Mouse (Mus musculus) ES-Bruce4 (cell line): ENCODE data around the gene Pck1. TPM values are rescaled to one million over a fixed set of nuclear protein-coding genes. Genes with fewer than 3 reads are reported as not detected.

ENCODE experiments used
- H3K27ac ChIP-seq: 2 replicates; pipeline ENCODE4 v1.5.1; 2012; ENCODE audit warnings: low read length, inconsistent platforms; ENCODE audit not compliant: insufficient read depth
- H3K27me3 ChIP-seq: 2 replicates; pipeline ENCODE4 v1.6.1; 2012; ENCODE audit warnings: mild to moderate bottlenecking, low read length, inconsistent platforms; ENCODE audit not compliant: control insufficient read depth, poor library complexity, insufficient read depth, severe bottlenecking
- H3K36me3 ChIP-seq: 2 replicates; pipeline ENCODE4 v1.6.1; 2012; ENCODE audit warnings: inconsistent platforms, mild to moderate bottlenecking, low read length, moderate library complexity; ENCODE audit not compliant: control insufficient read depth, poor library complexity, insufficient read depth, severe bottlenecking
- H3K4me1 ChIP-seq: one replicate; pipeline ENCODE4 v1.8.1; 2011; ENCODE audit warnings: low read length; ENCODE audit not compliant: control insufficient read depth, insufficient read depth
- H3K4me3 ChIP-seq: 2 replicates; pipeline ENCODE4 v1.5.1; 2011; ENCODE audit warnings: low read depth, mild to moderate bottlenecking, low read length
- H3K9ac ChIP-seq: 2 replicates; pipeline ENCODE4 v1.6.1; 2012; ENCODE audit warnings: low read depth, mild to moderate bottlenecking, inconsistent platforms; ENCODE audit not compliant: poor library complexity, severe bottlenecking
- H3K9me3 ChIP-seq: replicated peaks from 2 replicates; pipeline ENCODE4 v1.6.1; 2012; ENCODE audit warnings: mild to moderate bottlenecking, low read length, inconsistent platforms; ENCODE audit not compliant: control insufficient read depth, poor library complexity, insufficient read depth, severe bottlenecking
- CTCF ChIP-seq: IDR thresholded peaks from one replicate; pipeline ENCODE4 v1.8.1; 2011; ENCODE audit warnings: low read depth, low read length
- EP300 ChIP-seq: IDR thresholded peaks from 2 replicates; pipeline ENCODE4 v1.6.1; 2011; ENCODE audit warnings: low read depth, low read length; ENCODE audit not compliant: insufficient read depth
- POLR2A ChIP-seq: IDR thresholded peaks from one replicate; pipeline ENCODE4 v1.8.1; 2011; ENCODE audit warnings: low read length; ENCODE audit not compliant: insufficient read depth
- polyA plus RNA-seq: library from polyadenylated mRNA; stranded (reverse); fragments of >200 nt; gene quantifications from 2 replicates; pipeline ENCODE4 v1.2.4, GENCODE M21; 2011; ENCODE audit warnings: low read depth; ENCODE audit not compliant: missing spikeins, insufficient read depth, insufficient read length

The Pck1 gene
- polyA plus RNA-seq, 1 experiment, result not detected

GRCm38 (mm10) chr2:173154962-173155361 is 2.1 kb downstream of the Pck1 start:
- no peak overlapping the region for H3K9ac ChIP-seq
- no peak overlapping the region for H3K4me3 ChIP-seq
- H3K27ac ChIP-seq, result no peak overlapping the region
- no peaks in the 10 kb centered on the region for H3K9me3 ChIP-seq
- H3K4me1 ChIP-seq, result no peaks in the 10 kb centered on the region
- H3K27me3 ChIP-seq, result no peaks in the 10 kb centered on the region
- H3K36me3 ChIP-seq, result no peaks in the 10 kb centered on the region
- TF ChIP-seq CTCF, result no peak
- TF ChIP-seq POLR2A, result no peak
- no peak for TF ChIP-seq EP300

GRCm38 (mm10) chr2:173155907-173156306 is 3.1 kb downstream of the Pck1 start:
- Histone ChIP-seq H3K4me1 (no peaks in the 10 kb centered on the region), H3K27ac (no peak overlapping the region), H3K4me3 (no peak overlapping the region), H3K9me3 (no peaks in the 10 kb centered on the region), H3K27me3 (no peaks in the 10 kb centered on the region), H3K9ac (no peak overlapping the region), H3K36me3 (no peaks in the 10 kb centered on the region)
- TF ChIP-seq POLR2A, result no peak
- no peak for TF ChIP-seq CTCF
- TF ChIP-seq EP300, result no peak

- Histone ChIP-seq H3K9ac (no peak overlapping the region), H3K36me3 (no peaks in the 10 kb centered on the region), H3K27ac (no peak overlapping the region), H3K4me3 (no peak overlapping the region), H3K4me1 (no peaks in the 10 kb centered on the region), H3K9me3 (no peaks in the 10 kb centered on the region), H3K27me3 (no peaks in the 10 kb centered on the region)
- TF ChIP-seq CTCF (no peak), POLR2A (no peak), EP300 (no peak)
Measured at GRCm38 (mm10) chr2:173156923-173157322, 4.1 kb downstream of the Pck1 start.

- Histone ChIP-seq H3K4me3 (no peak overlapping the region), H3K4me1 (no peaks in the 10 kb centered on the region), H3K27ac (no peak overlapping the region), H3K9ac (no peak overlapping the region), H3K27me3 (no peaks in the 10 kb centered on the region), H3K36me3 (no peaks in the 10 kb centered on the region), H3K9me3 (no peaks in the 10 kb centered on the region)
- TF ChIP-seq CTCF, result no peak
- no peak for TF ChIP-seq EP300
- TF ChIP-seq POLR2A, result no peak
Measured at GRCm38 (mm10) chr2:173157376-173157775, 4.5 kb downstream of the Pck1 start.

GRCm38 (mm10) chr2:173157871-173158270 is 5.0 kb downstream of the Pck1 start:
- no peak overlapping the region for H3K27ac ChIP-seq
- H3K27me3 ChIP-seq, result no peaks in the 10 kb centered on the region
- no peak for TF ChIP-seq CTCF
- TF ChIP-seq POLR2A, result no peak
- TF ChIP-seq EP300, result no peak
- H3K9ac ChIP-seq, result no peak overlapping the region
- no peak overlapping the region for H3K4me3 ChIP-seq
- H3K9me3 ChIP-seq, result no peaks in the 10 kb centered on the region
- H3K36me3 ChIP-seq, result no peaks in the 10 kb centered on the region
- H3K4me1 ChIP-seq, result no peaks in the 10 kb centered on the region

GRCm38 (mm10) chr2:173158390-173159055 is 5.7 kb downstream of the Pck1 start:
- no peaks in the 10 kb centered on the region for H3K4me1 ChIP-seq
- no peak overlapping the region for H3K4me3 ChIP-seq
- H3K27ac ChIP-seq, result no peak overlapping the region
- no peak overlapping the region for H3K9ac ChIP-seq
- H3K36me3 ChIP-seq, result no peaks in the 10 kb centered on the region
- H3K27me3 ChIP-seq, result no peaks in the 10 kb centered on the region
- no peak for TF ChIP-seq POLR2A
- no peak for TF ChIP-seq CTCF
- no peak for TF ChIP-seq EP300
- H3K9me3 ChIP-seq, result no peaks in the 10 kb centered on the region
